Mouse (Mus musculus): Measurements from ENCODE around the gene Baat.
"Not testable (repeated sequence)": the region's sequence is repeated elsewhere in the genome, so short reads cannot be mapped to it uniquely, and the experiment has no call there.

- not testable (repeated sequence) for TF ChIP-seq CTCF (IDR thresholded peaks at IDR 0.05; ENCODE audit: low read depth, low read length); POLR2A (IDR thresholded peaks at IDR 0.05; ENCODE audit: extremely low read depth, insufficient read depth, low read length)
Measured at GRCm38 (mm10) chr4:49479035-49479434, 27.3 kb downstream of the Baat start.

Data from liver, adult 2 months (tissue).